Mouse (Mus musculus): ENCODE measurements around the gene Nckap5l. TPM values are rescaled to one million over a fixed set of nuclear protein-coding genes. Genes with fewer than 3 reads are reported as not detected.
A peak's percentile ranks its signal among the peaks of the same experiment; 100 is the strongest.

Nckap5l gene
- polyA plus RNA-seq (2014; fragmentation: Nextera tagmentation; extraction: Ambion mirVana), result 5.6 and 6.0 TPM in 2 replicates

DNA sequence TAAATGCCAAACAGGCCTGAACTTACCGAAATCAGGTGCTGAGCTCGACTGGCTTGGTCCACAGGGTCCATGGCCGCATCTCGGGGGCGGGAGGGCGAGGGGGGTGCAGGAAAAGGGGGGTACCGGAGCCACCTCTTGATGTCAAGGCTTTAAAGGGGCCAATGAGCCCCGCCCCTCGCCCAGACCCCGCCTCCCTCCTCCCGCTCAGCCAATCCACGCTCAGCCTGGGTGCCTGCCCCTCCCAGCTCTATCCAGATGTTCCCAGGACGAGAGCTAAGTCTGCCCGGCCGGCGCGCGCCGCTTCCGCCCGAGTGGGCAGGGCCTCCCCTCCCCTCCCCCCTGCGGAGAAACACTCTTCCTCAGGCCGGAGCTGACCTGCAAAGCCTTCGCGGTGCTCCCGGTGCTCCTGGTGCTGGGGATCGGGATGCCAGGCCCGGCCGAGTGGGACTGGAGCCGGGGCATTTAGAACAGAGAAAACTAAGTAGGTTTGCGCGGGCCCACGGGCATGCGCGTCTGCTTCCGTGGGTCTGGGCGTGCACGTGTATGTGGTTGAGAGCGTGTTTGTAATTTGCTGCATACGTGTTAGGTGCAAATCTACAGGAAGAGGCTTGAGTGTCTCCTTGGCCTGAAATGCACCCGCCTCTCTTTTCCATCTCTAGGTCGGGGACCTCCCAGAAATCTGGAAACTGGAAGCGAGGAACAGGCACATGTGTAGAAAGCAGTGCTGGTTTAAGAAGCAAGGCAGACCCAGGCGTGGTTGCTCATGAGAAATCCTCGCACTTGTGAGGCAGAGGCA, at the start of gene Nckap5l:
TSS of gene Nckap5l (minus strand) at position 143 of the 796 bp plus-strand sequence.
- Histone ChIP-seq H3K9me3 (ENCODE audit: control insufficient read depth, low read length) (no peaks in the 10 kb centered on the region), H3K36me3 (ENCODE audit: control insufficient read depth, insufficient read depth, low read length) (no peaks in the 10 kb centered on the region), H3K27ac (ENCODE audit: low read depth, low read length) (peak within 1 kb of the TSS; percentile 82), H3K9ac (ENCODE audit: low read depth, low read length) (peak within 1 kb of the TSS; percentile 69), H3K4me3 (ENCODE audit: low read depth, low read length) (peak within 1 kb of the TSS; percentile 80), H3K27me3 (replicated peaks; ENCODE audit: control insufficient read depth, insufficient read depth, low read length) (no peaks in the 10 kb centered on the region), H3K4me2 (peak within 1 kb of the TSS; percentile 95), H3K4me1 (replicated peaks; ENCODE audit: control insufficient read depth, insufficient read depth, low read length) (peaks cover 19% of the 10 kb centered on the region)
- WGBS, result under 1% methylated on average over 45 of the region's 45 CpGs
- DNase-seq (ENCODE audit: low spot score) (peak; percentile 94), ATAC-seq (replicated peaks; ENCODE audit: low FRiP score) (peak; percentile 95)

DNA sequence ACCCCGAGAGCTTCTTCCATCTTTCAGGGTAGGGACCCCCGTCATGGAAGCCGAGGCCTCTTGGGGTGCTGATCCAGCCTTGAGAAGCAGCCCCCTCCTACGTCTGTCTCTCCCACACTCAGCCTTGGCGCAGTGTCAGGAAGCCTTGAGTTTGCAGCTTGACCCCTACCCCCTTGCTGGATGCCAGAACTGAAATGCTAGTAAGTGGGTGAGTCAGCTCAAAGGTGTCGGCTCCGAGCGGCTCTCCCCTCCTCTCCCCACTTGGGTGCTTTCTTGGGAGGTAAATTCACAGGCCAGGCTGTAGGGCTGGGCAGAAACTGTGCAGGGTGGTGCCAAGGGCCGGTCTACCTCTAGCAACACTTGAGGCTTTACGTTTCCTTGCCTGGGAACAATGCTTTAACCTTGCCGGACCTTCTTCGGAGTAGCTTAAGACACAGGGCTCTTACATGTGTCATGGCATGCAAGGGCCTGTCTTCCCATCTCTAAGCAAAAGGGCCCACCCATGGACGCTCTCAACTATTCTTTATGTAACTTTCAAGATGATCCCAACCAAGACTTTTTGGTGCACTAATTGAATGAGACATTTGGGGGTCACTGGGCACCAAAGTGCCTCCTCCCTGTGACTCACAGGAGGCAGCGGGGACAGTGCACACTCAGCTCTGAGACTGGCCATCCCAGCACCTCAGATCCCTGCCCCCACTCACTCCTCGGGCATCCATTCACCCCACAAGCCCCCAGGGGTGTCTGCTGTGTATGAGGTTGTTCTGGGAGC, 48.0 kb upstream of the Nckap5l start:
- Histone ChIP-seq H3K4me1 (replicated peaks; ENCODE audit: control insufficient read depth, insufficient read depth, low read length) (peaks cover 11% of the 10 kb centered on the region; the same call in 1 of the 2 replicates), H3K27ac (ENCODE audit: low read depth, low read length) (no peak overlapping the region), H3K4me3 (ENCODE audit: low read depth, low read length) (no peak overlapping the region), H3K36me3 (ENCODE audit: control insufficient read depth, insufficient read depth, low read length) (no peaks in the 10 kb centered on the region), H3K27me3 (replicated peaks; ENCODE audit: control insufficient read depth, insufficient read depth, low read length) (no peaks in the 10 kb centered on the region; the same call in 1 of the 2 replicates), H3K9ac (ENCODE audit: low read depth, low read length) (no peak overlapping the region), H3K4me2 (no peak overlapping the region), H3K9me3 (ENCODE audit: control insufficient read depth, low read length) (no peaks in the 10 kb centered on the region)
- no peak for ATAC-seq (replicated peaks; ENCODE audit: low FRiP score)
- WGBS, result 70% methylated on average over 15 of the region's 15 CpGs
- no peak for DNase-seq (ENCODE audit: low spot score)

DNA sequence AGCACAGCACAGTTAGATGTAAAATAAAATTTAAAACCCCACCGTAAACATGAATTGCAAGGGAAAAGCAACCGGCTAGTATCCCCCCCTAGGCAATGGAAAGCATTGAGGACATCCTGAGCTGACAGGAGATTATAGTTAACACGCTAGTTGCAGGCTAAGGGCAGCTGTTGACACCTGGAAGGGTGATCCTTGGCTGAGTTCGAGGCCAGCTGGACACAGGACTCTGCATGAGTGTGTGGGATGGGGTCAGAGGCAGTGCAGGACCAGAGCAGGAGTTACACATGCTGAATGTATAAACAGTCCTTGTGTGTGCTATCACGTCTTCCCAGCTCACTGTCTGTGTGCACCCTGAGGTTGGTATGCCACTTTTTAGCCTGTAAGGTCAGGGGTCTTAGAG, 45.7 kb upstream of the Nckap5l start:
- Histone ChIP-seq H3K9ac (ENCODE audit: low read depth, low read length) (no peak overlapping the region), H3K4me1 (replicated peaks; ENCODE audit: control insufficient read depth, insufficient read depth, low read length) (peaks cover 22% of the 10 kb centered on the region), H3K4me3 (ENCODE audit: low read depth, low read length) (no peak overlapping the region), H3K27ac (ENCODE audit: low read depth, low read length) (no peak overlapping the region), H3K27me3 (replicated peaks; ENCODE audit: control insufficient read depth, insufficient read depth, low read length) (peaks cover 3% of the 10 kb centered on the region; the same call in 1 of the 2 replicates), H3K4me2 (no peak overlapping the region), H3K9me3 (ENCODE audit: control insufficient read depth, low read length) (no peaks in the 10 kb centered on the region), H3K36me3 (ENCODE audit: control insufficient read depth, insufficient read depth, low read length) (no peaks in the 10 kb centered on the region)
- 63% methylated on average over 5 of the region's 5 CpGs for WGBS
- ATAC-seq (replicated peaks; ENCODE audit: low FRiP score), result no peak
- no peak for DNase-seq (ENCODE audit: low spot score)

DNA sequence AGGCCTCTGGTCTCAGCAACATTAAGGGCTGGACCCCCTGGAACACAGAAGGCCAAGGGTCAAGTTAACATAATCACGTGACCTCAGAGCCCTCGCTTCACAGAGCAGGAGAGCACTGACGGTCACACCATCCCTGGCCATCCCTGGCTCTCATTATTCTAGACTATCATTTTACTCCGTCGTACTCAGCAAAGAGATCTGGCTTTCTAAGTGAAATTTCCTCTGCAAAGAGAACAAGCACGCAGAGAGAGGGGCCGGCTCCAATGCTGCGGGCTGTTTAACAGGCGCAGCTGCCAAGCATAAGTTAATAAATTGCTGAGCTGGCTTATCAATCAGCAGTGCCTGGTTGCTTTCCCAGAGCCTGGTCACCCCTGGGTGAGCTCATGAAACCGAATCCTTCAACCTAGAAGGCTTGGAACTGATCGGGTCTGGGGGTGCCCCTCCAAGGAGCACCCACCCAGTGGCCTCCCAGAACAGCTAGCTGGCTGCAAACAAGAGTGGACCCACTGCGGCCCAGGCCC, 44.8 kb upstream of the Nckap5l start:
- Histone ChIP-seq H3K9me3 (ENCODE audit: control insufficient read depth, low read length) (no peaks in the 10 kb centered on the region), H3K27me3 (replicated peaks; ENCODE audit: control insufficient read depth, insufficient read depth, low read length) (peaks cover 3% of the 10 kb centered on the region; the same call in 1 of the 2 replicates), H3K4me1 (replicated peaks; ENCODE audit: control insufficient read depth, insufficient read depth, low read length) (peaks cover 22% of the 10 kb centered on the region), H3K4me3 (ENCODE audit: low read depth, low read length) (no peak overlapping the region), H3K27ac (ENCODE audit: low read depth, low read length) (no peak overlapping the region), H3K4me2 (no peak overlapping the region), H3K9ac (ENCODE audit: low read depth, low read length) (no peak overlapping the region), H3K36me3 (ENCODE audit: control insufficient read depth, insufficient read depth, low read length) (no peaks in the 10 kb centered on the region)
- ATAC-seq (replicated peaks; ENCODE audit: low FRiP score) (no peak; the same call in 1 of the 2 replicates), DNase-seq (ENCODE audit: low spot score) (no peak)
- WGBS, result 53% methylated on average over 12 of the region's 12 CpGs

DNA sequence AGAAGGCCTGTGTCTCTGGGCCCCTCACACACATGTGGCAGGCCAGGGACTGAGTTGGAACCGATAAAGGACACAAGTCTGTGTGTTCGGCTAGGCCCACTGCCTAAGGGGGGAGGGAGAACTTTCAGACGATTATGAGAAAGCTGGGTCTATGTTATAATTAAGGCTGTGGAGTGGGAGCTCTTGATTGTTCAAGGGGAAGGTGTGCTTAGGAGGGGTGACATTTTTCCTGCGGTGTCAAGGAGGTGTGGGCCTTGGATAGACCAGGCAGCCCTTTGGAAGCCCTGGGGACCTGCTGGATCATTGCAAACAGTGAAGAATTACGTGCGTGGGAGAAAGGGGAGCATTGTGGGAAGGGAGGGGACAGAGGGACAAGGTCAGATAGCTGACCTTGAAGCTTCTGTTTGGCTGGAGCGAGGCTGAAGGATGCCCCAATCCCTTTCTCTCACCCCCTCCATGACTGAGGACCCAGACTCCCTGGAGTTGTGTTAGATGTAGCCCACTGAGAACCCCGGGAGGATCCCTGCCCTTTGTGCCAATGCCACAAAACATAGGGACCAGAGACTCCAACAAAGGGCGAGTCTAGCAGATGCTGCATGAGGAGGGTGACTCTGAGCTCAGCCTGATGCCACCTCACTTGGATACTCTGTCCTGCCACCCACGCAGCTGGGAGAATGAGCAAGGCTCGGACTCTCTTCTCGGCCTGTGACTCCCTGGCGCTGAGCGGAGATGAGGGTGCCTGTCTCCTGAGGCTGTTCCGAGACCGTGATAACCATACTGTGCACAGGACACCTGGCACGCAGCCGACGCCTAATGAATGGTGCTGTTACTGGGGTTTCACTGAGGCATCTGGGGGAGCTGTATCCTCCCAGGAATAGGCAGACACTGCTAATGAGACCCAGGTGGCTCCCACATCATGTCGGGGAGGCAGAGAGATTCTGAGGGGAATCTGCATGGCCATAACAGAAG, 44.0 kb upstream of the Nckap5l start:
- Histone ChIP-seq H3K4me3 (ENCODE audit: low read depth, low read length) (no peak overlapping the region), H3K4me2 (no peak overlapping the region), H3K9me3 (ENCODE audit: control insufficient read depth, low read length) (no peaks in the 10 kb centered on the region), H3K27ac (ENCODE audit: low read depth, low read length) (peak overlapping the region; percentile 16; the same call in 1 of the 2 replicates), H3K36me3 (ENCODE audit: control insufficient read depth, insufficient read depth, low read length) (no peaks in the 10 kb centered on the region), H3K9ac (ENCODE audit: low read depth, low read length) (no peak overlapping the region), H3K4me1 (replicated peaks; ENCODE audit: control insufficient read depth, insufficient read depth, low read length) (peaks cover 22% of the 10 kb centered on the region), H3K27me3 (replicated peaks; ENCODE audit: control insufficient read depth, insufficient read depth, low read length) (peaks cover 3% of the 10 kb centered on the region; the same call in 1 of the 2 replicates)
- 67% methylated on average over 20 of the region's 20 CpGs for WGBS
- ATAC-seq (replicated peaks; ENCODE audit: low FRiP score) (no peak), DNase-seq (ENCODE audit: low spot score) (no peak)

DNA sequence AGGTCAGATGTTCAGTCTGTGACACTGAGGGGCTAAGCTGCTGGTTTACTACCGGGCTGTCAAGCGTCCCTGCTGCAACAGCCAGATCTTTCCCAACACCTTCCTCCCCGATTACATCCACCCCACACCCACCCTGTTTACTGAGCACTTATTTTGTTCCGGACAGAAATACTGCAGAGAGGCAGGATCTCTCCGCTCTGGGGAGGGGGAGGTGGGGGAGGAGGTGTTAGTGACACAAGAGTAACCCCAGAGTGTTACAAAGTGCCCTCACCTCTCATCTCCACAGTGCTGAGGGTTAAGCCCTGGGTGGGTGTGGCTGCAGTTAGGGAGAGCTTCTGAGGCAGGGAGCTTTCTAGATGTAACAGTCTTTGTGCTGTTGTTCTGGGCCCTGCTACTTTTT, 42.8 kb upstream of the Nckap5l start:
- H3K9ac ChIP-seq (ENCODE audit: low read depth, low read length), result no peak overlapping the region
- DNase-seq (ENCODE audit: low spot score) (no peak), ATAC-seq (replicated peaks; ENCODE audit: low FRiP score) (no peak)
- no peak overlapping the region for H3K4me3 ChIP-seq (ENCODE audit: low read depth, low read length)
- no peak overlapping the region for H3K4me2 ChIP-seq
- H3K4me1 ChIP-seq (replicated peaks; ENCODE audit: control insufficient read depth, insufficient read depth, low read length), result peaks cover 17% of the 10 kb centered on the region
- H3K9me3 ChIP-seq (ENCODE audit: control insufficient read depth, low read length), result no peaks in the 10 kb centered on the region
- H3K27me3 ChIP-seq (replicated peaks; ENCODE audit: control insufficient read depth, insufficient read depth, low read length), result peaks cover 3% of the 10 kb centered on the region; the same call in 1 of the 2 replicates
- 16% methylated on average over 5 of the region's 5 CpGs for WGBS
- H3K36me3 ChIP-seq (ENCODE audit: control insufficient read depth, insufficient read depth, low read length), result no peaks in the 10 kb centered on the region
- H3K27ac ChIP-seq (ENCODE audit: low read depth, low read length), result no peak overlapping the region

DNA sequence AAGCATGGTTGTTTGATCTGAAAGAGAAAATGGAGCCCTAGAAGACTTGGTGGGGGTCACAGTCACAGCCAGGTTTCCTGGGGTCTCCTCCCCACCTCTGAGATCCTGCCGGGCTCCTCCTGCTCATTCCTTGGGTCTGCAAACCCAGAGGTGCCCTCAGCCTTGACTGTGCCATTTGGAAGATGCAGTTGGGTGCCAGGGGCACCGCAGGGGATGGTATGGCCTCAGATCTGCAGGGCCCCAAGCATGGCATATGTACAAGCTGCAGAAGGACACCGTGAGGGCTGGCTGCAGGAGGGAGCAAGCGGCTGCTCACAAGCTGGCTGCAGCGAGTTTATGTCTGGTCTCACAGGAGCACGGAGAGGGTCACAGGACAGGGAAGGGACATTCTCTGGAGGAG, 42.2 kb upstream of the Nckap5l start:
- Histone ChIP-seq H3K9me3 (ENCODE audit: control insufficient read depth, low read length) (no peaks in the 10 kb centered on the region), H3K27me3 (replicated peaks; ENCODE audit: control insufficient read depth, insufficient read depth, low read length) (peaks cover 5% of the 10 kb centered on the region; the same call in 1 of the 2 replicates), H3K27ac (ENCODE audit: low read depth, low read length) (no peak overlapping the region), H3K4me3 (ENCODE audit: low read depth, low read length) (no peak overlapping the region), H3K36me3 (ENCODE audit: control insufficient read depth, insufficient read depth, low read length) (no peaks in the 10 kb centered on the region), H3K4me2 (no peak overlapping the region), H3K4me1 (replicated peaks; ENCODE audit: control insufficient read depth, insufficient read depth, low read length) (peaks cover 17% of the 10 kb centered on the region), H3K9ac (ENCODE audit: low read depth, low read length) (no peak overlapping the region)
- DNase-seq (ENCODE audit: low spot score) (no peak), ATAC-seq (replicated peaks; ENCODE audit: low FRiP score) (no peak)
- WGBS, result 36% methylated on average over 6 of the region's 6 CpGs

DNA sequence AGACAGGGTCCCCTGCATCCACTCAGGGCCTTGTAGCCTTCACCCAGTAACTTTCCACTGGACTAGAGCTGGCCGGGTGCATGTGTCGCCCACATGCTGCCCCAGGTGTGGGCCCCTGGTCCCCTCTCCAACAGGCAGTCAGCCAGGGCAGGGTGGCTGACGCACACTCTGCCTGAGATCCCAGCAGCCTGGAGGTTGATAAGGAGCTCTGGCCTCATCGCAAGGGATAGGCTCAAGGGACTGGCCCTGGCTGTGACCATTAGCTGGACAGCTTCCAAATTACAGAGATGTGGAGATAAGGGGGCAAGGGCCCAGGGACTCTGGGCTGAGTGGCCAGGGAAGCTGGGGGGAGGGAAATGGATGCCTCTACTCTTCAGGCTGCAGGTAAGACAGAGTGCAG, 41.2 kb upstream of the Nckap5l start:
- no peaks in the 10 kb centered on the region for H3K9me3 ChIP-seq (ENCODE audit: control insufficient read depth, low read length)
- no peak overlapping the region for H3K27ac ChIP-seq (ENCODE audit: low read depth, low read length)
- no peak for DNase-seq (ENCODE audit: low spot score)
- peaks cover 7% of the 10 kb centered on the region; the same call in 1 of the 2 replicates for H3K27me3 ChIP-seq (replicated peaks; ENCODE audit: control insufficient read depth, insufficient read depth, low read length)
- no peak overlapping the region for H3K9ac ChIP-seq (ENCODE audit: low read depth, low read length)
- ATAC-seq (replicated peaks; ENCODE audit: low FRiP score), result no peak
- 49% methylated on average over 4 of the region's 4 CpGs for WGBS
- no peak overlapping the region for H3K4me2 ChIP-seq
- H3K36me3 ChIP-seq (ENCODE audit: control insufficient read depth, insufficient read depth, low read length), result no peaks in the 10 kb centered on the region
- no peak overlapping the region for H3K4me3 ChIP-seq (ENCODE audit: low read depth, low read length)
- H3K4me1 ChIP-seq (replicated peaks; ENCODE audit: control insufficient read depth, insufficient read depth, low read length), result peaks cover 17% of the 10 kb centered on the region

All from liver, embryonic 11.5 days (tissue).